Mouse (Mus musculus) heart, postnatal 0 days (tissue): ENCODE data around the gene Cetn4. TPM values are rescaled to one million over a fixed set of nuclear protein-coding genes. Genes with fewer than 3 reads are reported as not detected.

ENCODE experiments used
- ATAC-seq: fragments of 200-750 bp; cut with Nextera tagmentation; 2 replicates; pipeline ENCODE4 v1.8.0; 2017; ENCODE audit warnings: low read depth, moderate number of reproducible peaks, moderate library complexity; ENCODE audit not compliant: insufficient read depth
- DNase-seq: peaks from one replicate; pipeline ENCODE4 v3.0.0-alpha.2; 2016; ENCODE audit warnings: low spot score
- H3K27ac ChIP-seq: fragments of 300-500 bp; sonication (generic); 2 replicates; pipeline ENCODE4 v1.5.1; 2014; ENCODE audit warnings: low read depth, mild to moderate bottlenecking
- H3K27me3 ChIP-seq: fragments of 300-500 bp; sonication (generic); 2 replicates; pipeline ENCODE4 v1.6.1; 2014; ENCODE audit warnings: low read length, mixed read lengths; ENCODE audit not compliant: control insufficient read depth, insufficient read depth
- H3K36me3 ChIP-seq: fragments of 300-500 bp; sonication (generic); replicated peaks from 2 replicates; pipeline ENCODE4 v1.6.1; 2014; ENCODE audit warnings: low read length, mixed read lengths; ENCODE audit not compliant: control insufficient read depth, insufficient read depth
- H3K4me1 ChIP-seq: fragments of 300-500 bp; sonication (generic); 2 replicates; pipeline ENCODE4 v1.6.1; 2014; ENCODE audit warnings: antibody characterized with exemption; ENCODE audit not compliant: control insufficient read depth, insufficient read depth
- H3K4me2 ChIP-seq: fragments of 300-500 bp; sonication (generic); 2 replicates; pipeline ENCODE4 v1.6.1; 2014; ENCODE audit warnings: low read depth, mild to moderate bottlenecking, low read length, moderate library complexity
- H3K4me3 ChIP-seq: fragments of 300-500 bp; sonication (generic); 2 replicates; pipeline ENCODE4 v1.5.1; 2014; ENCODE audit warnings: low read depth, low read length
- H3K9ac ChIP-seq: fragments of 300-500 bp; sonication (generic); replicated peaks from 2 replicates; pipeline ENCODE4 v1.6.1; 2014; ENCODE audit warnings: low read depth, low read length, mixed read lengths
- H3K9me3 ChIP-seq: fragments of 300-500 bp; sonication (generic); replicated peaks from 2 replicates; pipeline ENCODE4 v1.6.1; 2016; ENCODE audit warnings: low read length; ENCODE audit not compliant: control insufficient read depth
- CTCF ChIP-seq: IDR thresholded peaks from 2 replicates; pipeline ENCODE4 v1.5.1; 2016; ENCODE audit warnings: antibody characterized with exemption, control low read depth, low read depth
- EP300 ChIP-seq: IDR thresholded peaks from 2 replicates; pipeline ENCODE4 v1.6.1; 2016; ENCODE audit warnings: antibody characterized with exemption, low read depth
- WGBS: fragments of 180-500 bp; shearing (Covaris S2); extraction: QIAGEN DNeasy Blood & Tissue Kit; methylation state at CpG from one replicate; pipeline ENCODE4 v1.1.7; 2014; 5-methylcytosine and 5-hydroxymethylcytosine counted together
- polyA plus RNA-seq: library from polyadenylated mRNA; unstranded; fragments of >200 nt; fragmentation: Nextera tagmentation; extraction: Ambion mirVana; gene quantifications from 2 replicates; pipeline ENCODE4 v1.2.1, GENCODE M21; 2015
- total RNA-seq: library from RNA; depleted of rRNA; stranded (reverse); fragments of >200 nt; gene quantifications from 2 replicates; pipeline ENCODE4 v1.2.3, GENCODE M21; 2014; ENCODE audit warnings: low replicate concordance

Cetn4 gene
- total and polyA plus RNA-seq, 2 experiments from 2014 or later = 0.04 to 1.2 TPM

GRCm38 (mm10) chr3:37282299-37282922, 30.1 kb downstream of the Cetn4 start:
- H3K27ac ChIP-seq = no peak overlapping the region
- no peak overlapping the region for H3K9ac ChIP-seq
- ATAC-seq (no peak), DNase-seq (no peak)
- H3K36me3 ChIP-seq = no peaks in the 10 kb centered on the region
- no peaks in the 10 kb centered on the region for H3K4me1 ChIP-seq
- 79% methylated on average over 11 of the region's 11 CpGs for WGBS
- H3K4me3 ChIP-seq = no peak overlapping the region
- H3K4me2 ChIP-seq = no peak overlapping the region
- H3K9me3 ChIP-seq = no peaks in the 10 kb centered on the region
- TF ChIP-seq CTCF = no peak
- TF ChIP-seq EP300 = no peak
- H3K27me3 ChIP-seq = no peaks in the 10 kb centered on the region

GRCm38 (mm10) chr3:37280871-37281270, 31.6 kb downstream of the Cetn4 start:
- TF ChIP-seq EP300 (no peak), CTCF (no peak)
- H3K4me3 ChIP-seq = no peak overlapping the region

GRCm38 (mm10) chr3:37280221-37280620, 32.3 kb downstream of the Cetn4 start:
- H3K9ac ChIP-seq = no peak overlapping the region
- ATAC-seq (no peak), DNase-seq (no peak)
- H3K4me3 ChIP-seq = no peak overlapping the region
- H3K4me2 ChIP-seq = no peak overlapping the region
- no peaks in the 10 kb centered on the region for H3K27me3 ChIP-seq
- TF ChIP-seq CTCF (no peak), EP300 (no peak)
- H3K27ac ChIP-seq = no peak overlapping the region
- 74% methylated on average over 1 of the region's 1 CpGs for WGBS
- H3K4me1 ChIP-seq = no peaks in the 10 kb centered on the region
- no peaks in the 10 kb centered on the region for H3K9me3 ChIP-seq
- no peaks in the 10 kb centered on the region for H3K36me3 ChIP-seq

More at GRCm38 (mm10) chr3:37280871-37281270, 31.6 kb downstream of the Cetn4 start:
- no peaks in the 10 kb centered on the region for H3K4me1 ChIP-seq
- no peaks in the 10 kb centered on the region for H3K36me3 ChIP-seq
- no peak overlapping the region for H3K4me2 ChIP-seq
- H3K9ac ChIP-seq = no peak overlapping the region
- H3K27me3 ChIP-seq = no peaks in the 10 kb centered on the region
- WGBS = 59% methylated on average over 8 of the region's 8 CpGs
- H3K9me3 ChIP-seq = no peaks in the 10 kb centered on the region
- H3K27ac ChIP-seq = no peak overlapping the region
- ATAC-seq (no peak), DNase-seq (no peak)

- WGBS = 57% methylated on average over 6 of the region's 6 CpGs
- no peak for ATAC-seq
Measured at GRCm38 (mm10) chr3:37274661-37275060, 37.8 kb downstream of the Cetn4 start.

GRCm38 (mm10) chr3:37273092-37273491, 39.4 kb downstream of the Cetn4 start:
- Histone ChIP-seq H3K9me3 (no peaks in the 10 kb centered on the region), H3K4me3 (no peak overlapping the region), H3K9ac (no peak overlapping the region), H3K4me1 (no peaks in the 10 kb centered on the region), H3K4me2 (no peak overlapping the region), H3K27ac (no peak overlapping the region), H3K36me3 (no peaks in the 10 kb centered on the region), H3K27me3 (no peaks in the 10 kb centered on the region)
- ATAC-seq (no peak), DNase-seq (no peak)
- 73% methylated on average over 7 of the region's 7 CpGs for WGBS
- TF ChIP-seq CTCF (no peak), EP300 (no peak)

More at GRCm38 (mm10) chr3:37274661-37275060, 37.8 kb downstream of the Cetn4 start:
- TF ChIP-seq CTCF = no peak
- no peak for TF ChIP-seq EP300
- H3K4me3 ChIP-seq = no peak overlapping the region
- H3K9ac ChIP-seq = no peak overlapping the region
- H3K27me3 ChIP-seq = no peaks in the 10 kb centered on the region
- no peak for DNase-seq
- H3K36me3 ChIP-seq = no peaks in the 10 kb centered on the region
- no peak overlapping the region for H3K4me2 ChIP-seq
- no peak overlapping the region for H3K27ac ChIP-seq
- no peaks in the 10 kb centered on the region for H3K4me1 ChIP-seq
- no peaks in the 10 kb centered on the region for H3K9me3 ChIP-seq

- Histone ChIP-seq H3K9me3 (no peaks in the 10 kb centered on the region), H3K27ac (no peak overlapping the region), H3K36me3 (no peaks in the 10 kb centered on the region), H3K4me1 (no peaks in the 10 kb centered on the region), H3K9ac (no peak overlapping the region), H3K4me2 (no peak overlapping the region), H3K4me3 (no peak overlapping the region), H3K27me3 (no peaks in the 10 kb centered on the region)
- WGBS = 0% methylated on average over 1 of the region's 1 CpGs
- no peak for ATAC-seq
- TF ChIP-seq CTCF (peak; percentile 83), EP300 (no peak)
- DNase-seq = peak; percentile 15
Measured at GRCm38 (mm10) chr3:37271209-37271608, 41.3 kb downstream of the Cetn4 start.
